10 mouse cellular contexts compared by ENCODE assay signal in genomic region chr17:3415580-3415979, GRCm38 (mm10).
DNase-seq lines count a peak whose midpoint lies in the region; ATAC-seq lines count a peak whose summit lies in the region.
"Had no signal": no experiment of that assay in that cellular context is flagged by ENCODE, and none has a peak within 500 bp of the region (broad histone marks: within the 10 kb centered on the region; RNA-seq: fewer than 3 reads in every experiment).

No protein-coding gene starts in this region.

- H3K9ac ChIP-seq in kidney, embryonic 16.5 days (replicated peaks; ENCODE audit: low read length): no peak overlapping the region
- H3K9ac ChIP-seq in hindbrain, embryonic 14.5 days: no peak overlapping the region
- H3K9ac ChIP-seq: limb, embryonic 13.5 days; neural tube, embryonic 13.5 days had no signal

- peak; percentile 16 for DNase-seq in kidney, adult 9 months
- DNase-seq in adrenal gland, adult 2 months: peak; percentile 86
- peak; percentile 51 for DNase-seq in gastrocnemius, postnatal 10 days
- DNase-seq in layer of hippocampus, postnatal 36 days: peak; percentile 23 to 43
- DNase-seq in hindbrain, embryonic 14.5 days (ENCODE audit: low spot score): no peak
- DNase-seq in thymus, postnatal 4 days: no peak
- no peak for DNase-seq in embryonic facial prominence, embryonic 10.5 days (ENCODE audit: low spot score)

- WGBS in kidney, embryonic 16.5 days: 81% methylated on average over 3 of the region's 3 CpGs
- WGBS in hindbrain, embryonic 14.5 days: 88% methylated on average over 3 of the region's 3 CpGs
- 92% methylated on average over 3 of the region's 3 CpGs for WGBS in embryonic facial prominence, embryonic 10.5 days

- no peak overlapping the region for H3K4me2 ChIP-seq in kidney, embryonic 16.5 days (replicated peaks; ENCODE audit: low read depth, low read length)
- no peak overlapping the region for H3K4me2 ChIP-seq in hindbrain, embryonic 14.5 days (replicated peaks)
- H3K4me2 ChIP-seq: limb, embryonic 13.5 days; neural tube, embryonic 13.5 days had no signal

- no peak overlapping the region for H3K4me3 ChIP-seq in kidney, embryonic 16.5 days (ENCODE audit: low read length)
- no peak overlapping the region for H3K4me3 ChIP-seq in hindbrain, embryonic 14.5 days (replicated peaks; ENCODE audit: low read length)
- no peak overlapping the region for H3K4me3 ChIP-seq in embryonic facial prominence, embryonic 10.5 days
- H3K4me3 ChIP-seq: limb, embryonic 13.5 days; neural tube, embryonic 13.5 days had no signal

- H3K27me3 ChIP-seq in kidney, embryonic 16.5 days (ENCODE audit: insufficient read depth, low read length): no peaks in the 10 kb centered on the region
- no peaks in the 10 kb centered on the region for H3K27me3 ChIP-seq in hindbrain, embryonic 14.5 days (ENCODE audit: control insufficient read depth, insufficient read depth, low read length)
- H3K27me3 ChIP-seq in embryonic facial prominence, embryonic 10.5 days (replicated peaks; ENCODE audit: low read depth, poor library complexity, severe bottlenecking): peaks cover 52% of the 10 kb centered on the region

- no peaks in the 10 kb centered on the region for H3K36me3 ChIP-seq in kidney, embryonic 16.5 days (ENCODE audit: insufficient read depth, low read length)
- no peaks in the 10 kb centered on the region for H3K36me3 ChIP-seq in hindbrain, embryonic 14.5 days (replicated peaks; ENCODE audit: control insufficient read depth, insufficient read depth)
- H3K36me3 ChIP-seq in embryonic facial prominence, embryonic 10.5 days (replicated peaks): no peaks in the 10 kb centered on the region
- H3K36me3 ChIP-seq: neural tube, embryonic 13.5 days had no signal

- H3K27ac ChIP-seq in kidney, embryonic 16.5 days (ENCODE audit: low read length): no peak overlapping the region
- H3K27ac ChIP-seq in hindbrain, embryonic 14.5 days: no peak overlapping the region
- H3K27ac ChIP-seq in embryonic facial prominence, embryonic 10.5 days (replicated peaks): no peak overlapping the region
- H3K27ac ChIP-seq: limb, embryonic 13.5 days; neural tube, embryonic 13.5 days had no signal

- no peak for ATAC-seq in kidney, embryonic 16.5 days (ENCODE audit: low FRiP score, low TSS enrichment)
- no peak for ATAC-seq in hindbrain, embryonic 14.5 days (ENCODE audit: low FRiP score)

- H3K4me1 ChIP-seq in kidney, embryonic 16.5 days (ENCODE audit: insufficient read depth, low read length): no peaks in the 10 kb centered on the region
- H3K4me1 ChIP-seq in hindbrain, embryonic 14.5 days (replicated peaks; ENCODE audit: control insufficient read depth, insufficient read depth, low read length): no peaks in the 10 kb centered on the region
- peaks cover 24% of the 10 kb centered on the region for H3K4me1 ChIP-seq in embryonic facial prominence, embryonic 10.5 days

- no peaks in the 10 kb centered on the region for H3K9me3 ChIP-seq in kidney, embryonic 16.5 days (ENCODE audit: low read length)
- H3K9me3 ChIP-seq in hindbrain, embryonic 14.5 days (ENCODE audit: control insufficient read depth, low read length): no peaks in the 10 kb centered on the region
- no peaks in the 10 kb centered on the region for H3K9me3 ChIP-seq in embryonic facial prominence, embryonic 10.5 days
- H3K9me3 ChIP-seq: limb, embryonic 13.5 days; neural tube, embryonic 13.5 days had no signal

Comparison
In these comparisons a context has a peak if more than half of its experiments do, and no peak if none do; other contexts are left out.
1. DNase-seq: peak in kidney, adult 9 months (single experiment), adrenal gland, adult 2 months (single experiment), gastrocnemius, postnatal 10 days (single experiment) and layer of hippocampus, postnatal 36 days (2 of 2); none in hindbrain, embryonic 14.5 days (single experiment), thymus, postnatal 4 days (single experiment) and embryonic facial prominence, embryonic 10.5 days (single experiment).